Mouse (Mus musculus) lung, adult 2 months (tissue): ENCODE data around the gene Ivd.

ENCODE experiments used
- CTCF ChIP-seq: fragments of 200-500 bp; IDR thresholded peaks from 2 replicates; pipeline ENCODE4 v1.5.1; 2011; ENCODE audit warnings: mild to moderate bottlenecking, low read length, control low read depth; ENCODE audit not compliant: insufficient read depth
- POLR2A ChIP-seq: fragments of 200-500 bp; IDR thresholded peaks from 2 replicates; pipeline ENCODE4 v1.6.1; 2011; ENCODE audit warnings: low read depth, mild to moderate bottlenecking, control low read depth, low read length, borderline replicate concordance; ENCODE audit errors: extremely low read depth

GRCm38 (mm10) chr2:118824396-118824795, 37.4 kb upstream of the Ivd start:
- TF ChIP-seq POLR2A (no peak), CTCF (no peak)
